Mouse (Mus musculus) intestine, postnatal 0 days (tissue): ENCODE data around the gene Sebox. TPM values are rescaled to one million over a fixed set of nuclear protein-coding genes. Genes with fewer than 3 reads are reported as not detected.
A peak's percentile ranks its signal among the peaks of the same experiment; 100 is the strongest.

Source experiments
- ATAC-seq: fragments of 200-750 bp; cut with Nextera tagmentation; 2 replicates; pipeline ENCODE4 v1.8.0; 2017; ENCODE audit warnings: mild to moderate bottlenecking, moderate TSS enrichment, moderate library complexity
- H3K27ac ChIP-seq: fragments of 300-500 bp; sonication (generic); 2 replicates; pipeline ENCODE4 v1.5.1; 2014; ENCODE audit warnings: mild to moderate bottlenecking, low read depth, low read length, moderate library complexity
- H3K27me3 ChIP-seq: fragments of 300-500 bp; sonication (generic); replicated peaks from 2 replicates; pipeline ENCODE4 v1.6.1; 2014; ENCODE audit warnings: low read length, mixed read lengths; ENCODE audit not compliant: control insufficient read depth, insufficient read depth
- H3K36me3 ChIP-seq: fragments of 300-500 bp; sonication (generic); 2 replicates; pipeline ENCODE4 v1.6.1; 2014; ENCODE audit warnings: mild to moderate bottlenecking, moderate library complexity; ENCODE audit not compliant: control insufficient read depth, insufficient read depth
- H3K4me1 ChIP-seq: fragments of 300-500 bp; sonication (generic); replicated peaks from 2 replicates; pipeline ENCODE4 v1.6.1; 2014; ENCODE audit warnings: antibody characterized with exemption, low read length, mixed read lengths; ENCODE audit not compliant: control insufficient read depth, insufficient read depth
- H3K4me2 ChIP-seq: fragments of 300-500 bp; sonication (generic); replicated peaks from 2 replicates; pipeline ENCODE4 v1.6.1; 2014; ENCODE audit warnings: low read depth, mild to moderate bottlenecking, moderate library complexity
- H3K4me3 ChIP-seq: fragments of 300-500 bp; sonication (generic); 2 replicates; pipeline ENCODE4 v1.5.1; 2014; ENCODE audit warnings: low read depth, low read length
- H3K9ac ChIP-seq: fragments of 300-500 bp; sonication (generic); 2 replicates; pipeline ENCODE4 v1.6.1; 2014; ENCODE audit warnings: mild to moderate bottlenecking, low read depth, low read length
- H3K9me3 ChIP-seq: fragments of 300-500 bp; sonication (generic); 2 replicates; pipeline ENCODE4 v1.6.1; 2016; ENCODE audit warnings: mixed run types; ENCODE audit not compliant: control insufficient read depth
- CTCF ChIP-seq: sonication (generic); IDR thresholded peaks from 2 replicates; pipeline ENCODE4 v1.5.1; 2016; ENCODE audit warnings: low read depth, mild to moderate bottlenecking, control low read depth, antibody characterized with exemption, moderate library complexity
- WGBS: fragments of 180-500 bp; shearing (Covaris S2); extraction: QIAGEN DNeasy Blood & Tissue Kit; methylation state at CpG from one replicate; pipeline ENCODE4 v1.1.7; 2014; 5-methylcytosine and 5-hydroxymethylcytosine counted together
- polyA plus RNA-seq: library from polyadenylated mRNA; unstranded; fragments of >200 nt; fragmentation: Nextera tagmentation; extraction: Ambion mirVana; gene quantifications from 2 replicates; pipeline ENCODE4 v1.2.1, GENCODE M21; 2015

The Sebox gene
- polyA plus RNA-seq, 1 experiment from 2014 or later = not detected

DNA sequence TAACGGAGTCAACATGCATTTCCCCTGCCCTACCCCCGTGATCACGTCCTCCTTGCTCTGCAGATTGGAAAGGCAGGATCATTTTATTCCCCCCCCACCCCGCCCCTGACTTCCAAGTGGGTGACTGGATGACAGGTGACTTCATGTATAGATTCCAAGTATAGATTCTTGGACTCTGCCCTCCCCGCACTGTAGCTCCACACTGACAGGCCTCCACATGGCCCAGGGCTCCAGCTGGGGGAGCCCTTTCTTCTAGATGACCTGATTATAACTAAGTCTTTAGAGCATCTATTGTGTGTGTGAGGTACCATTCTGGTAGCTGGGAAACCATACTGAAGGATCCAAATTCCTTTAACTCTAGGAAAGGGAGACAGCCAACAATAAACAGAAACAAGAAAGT lies 40.6 kb upstream of the Sebox start:
- peak overlapping the region; percentile 28; the same call in 1 of the 2 replicates for H3K4me2 ChIP-seq
- no peak overlapping the region for H3K9ac ChIP-seq
- H3K36me3 ChIP-seq = no peaks in the 10 kb centered on the region
- TF ChIP-seq CTCF = peak; percentile 34
- peaks cover 7% of the 10 kb centered on the region for H3K4me1 ChIP-seq
- no peaks in the 10 kb centered on the region for H3K9me3 ChIP-seq
- H3K27me3 ChIP-seq = no peaks in the 10 kb centered on the region
- 46% methylated on average over 5 of the region's 5 CpGs for WGBS
- no peak overlapping the region for H3K4me3 ChIP-seq
- ATAC-seq = peak; percentile 64
- H3K27ac ChIP-seq = peak overlapping the region; percentile 63

DNA sequence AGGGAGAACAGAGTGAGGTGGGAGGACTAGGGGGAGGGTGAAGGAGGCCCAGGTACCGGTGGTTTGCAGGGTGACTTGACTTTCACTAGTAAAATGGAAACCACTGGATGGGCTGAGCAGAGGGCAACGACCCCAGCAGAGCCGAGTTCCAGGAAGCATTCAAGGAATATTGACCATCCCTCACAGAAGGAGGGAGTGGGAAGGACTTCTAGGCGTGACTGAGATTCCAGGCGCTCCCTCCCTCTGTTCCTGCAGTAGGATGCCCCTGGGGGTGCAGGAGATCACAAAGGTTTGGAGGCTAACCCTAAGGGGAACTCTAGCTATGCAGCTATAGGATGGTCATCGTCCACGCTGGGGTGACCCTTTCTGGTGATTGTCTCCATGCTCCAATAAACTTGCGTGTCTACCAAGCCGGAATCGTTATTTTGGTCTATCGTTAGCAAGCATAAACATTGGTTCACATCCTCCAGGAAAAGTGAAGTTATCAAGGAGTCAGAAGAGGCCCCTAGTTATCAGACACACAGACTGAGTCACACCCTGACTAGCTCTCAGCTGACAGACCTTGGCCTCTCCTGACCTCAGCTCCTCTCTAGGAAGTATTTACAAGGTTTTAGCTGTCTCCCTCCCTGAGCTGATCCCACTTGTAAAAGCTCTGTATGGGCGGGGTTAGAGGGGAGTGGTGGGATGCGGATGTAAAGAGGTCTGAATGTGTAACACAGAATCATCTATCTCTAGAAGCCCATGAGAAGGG lies 39.8 kb upstream of the Sebox start:
- no peak for TF ChIP-seq CTCF
- WGBS = 19% methylated on average over 13 of the region's 13 CpGs
- Histone ChIP-seq H3K4me2 (peak overlapping the region; percentile 28; the same call in 1 of the 2 replicates), H3K4me3 (no peak overlapping the region), H3K36me3 (no peaks in the 10 kb centered on the region), H3K27ac (peak overlapping the region; percentile 63), H3K9me3 (no peaks in the 10 kb centered on the region), H3K9ac (no peak overlapping the region), H3K4me1 (peaks cover 7% of the 10 kb centered on the region), H3K27me3 (no peaks in the 10 kb centered on the region)
- ATAC-seq = peak; percentile 63

GRCm38 (mm10) chr11:78465116-78465515 lies 38.1 kb upstream of the Sebox start:
- no peak for TF ChIP-seq CTCF
- Histone ChIP-seq H3K4me3 (peak overlapping the region; percentile 71), H3K27me3 (no peaks in the 10 kb centered on the region), H3K4me2 (peak overlapping the region; percentile 92), H3K9me3 (no peaks in the 10 kb centered on the region), H3K4me1 (peaks cover 7% of the 10 kb centered on the region), H3K36me3 (no peaks in the 10 kb centered on the region), H3K27ac (no peak overlapping the region), H3K9ac (no peak overlapping the region)
- 24% methylated on average over 9 of the region's 9 CpGs for WGBS
- ATAC-seq = no peak

- Histone ChIP-seq H3K9me3 (no peaks in the 10 kb centered on the region), H3K27ac (peak within 1 kb of the TSS; percentile 93), H3K4me2 (peak within 1 kb of the TSS; percentile 92), H3K4me3 (peak within 1 kb of the TSS; percentile 71), H3K4me1 (peaks cover 7% of the 10 kb centered on the region), H3K27me3 (no peaks in the 10 kb centered on the region), H3K36me3 (no peaks in the 10 kb centered on the region), H3K9ac (peak within 1 kb of the TSS; percentile 73)
- WGBS = under 1% methylated on average over 41 of the region's 41 CpGs
- peak; percentile 26 for ATAC-seq
- TF ChIP-seq CTCF = no peak
Observed at GRCm38 (mm10) chr11:78465568-78466180, 37.6 kb upstream of the Sebox start, which contains the start of gene Slc46a1. Slc46a1 (plus strand) TSS chr11:78465697.

DNA sequence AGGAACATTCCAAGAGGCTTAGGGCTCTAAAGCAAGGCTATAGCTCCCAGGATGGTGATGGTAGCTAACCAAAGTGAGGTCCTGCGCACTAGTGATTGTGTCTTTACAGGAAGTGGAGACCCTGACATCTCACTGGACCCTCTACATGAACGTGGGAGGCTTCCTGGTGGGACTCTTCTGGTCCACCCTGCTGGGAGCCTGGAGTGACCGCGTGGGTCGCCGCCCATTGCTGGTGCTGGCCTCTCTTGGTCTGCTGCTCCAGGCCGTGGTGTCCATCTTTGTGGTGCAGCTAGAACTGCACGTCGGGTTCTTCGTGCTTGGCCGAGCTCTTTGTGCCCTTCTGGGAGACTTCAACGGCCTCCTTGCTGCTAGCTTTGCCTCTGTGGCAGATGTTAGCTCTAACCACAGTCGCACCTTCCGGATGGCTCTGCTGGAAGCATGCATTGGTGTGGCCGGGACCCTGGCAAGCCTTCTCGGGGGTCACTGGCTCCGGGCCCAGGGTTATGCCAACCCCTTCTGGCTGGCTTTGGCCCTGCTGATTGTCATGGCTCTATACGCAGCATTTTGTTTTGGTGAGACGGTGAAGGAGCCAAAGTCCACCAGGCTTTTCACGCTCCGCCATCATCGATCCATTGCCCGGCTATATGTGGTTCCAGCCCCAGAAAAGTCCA lies 36.9 kb upstream of the Sebox start:
- Histone ChIP-seq H3K4me1 (peaks cover 7% of the 10 kb centered on the region), H3K9me3 (no peaks in the 10 kb centered on the region), H3K27me3 (no peaks in the 10 kb centered on the region), H3K9ac (peak overlapping the region; percentile 73), H3K27ac (peak overlapping the region; percentile 93), H3K36me3 (no peaks in the 10 kb centered on the region), H3K4me2 (peak overlapping the region; percentile 92), H3K4me3 (peak overlapping the region; percentile 71)
- TF ChIP-seq CTCF = no peak
- ATAC-seq = no peak
- WGBS = 71% methylated on average over 23 of the region's 23 CpGs

GRCm38 (mm10) chr11:78467515-78467914 lies 35.7 kb upstream of the Sebox start:
- no peak for ATAC-seq
- H3K36me3 ChIP-seq = no peaks in the 10 kb centered on the region
- no peak overlapping the region for H3K9ac ChIP-seq
- no peak overlapping the region for H3K4me2 ChIP-seq
- H3K27ac ChIP-seq = peak overlapping the region; percentile 46; the same call in 1 of the 2 replicates
- H3K27me3 ChIP-seq = no peaks in the 10 kb centered on the region
- no peak overlapping the region for H3K4me3 ChIP-seq
- no peak for TF ChIP-seq CTCF
- H3K4me1 ChIP-seq = peaks cover 7% of the 10 kb centered on the region
- 74% methylated on average over 7 of the region's 7 CpGs for WGBS
- no peaks in the 10 kb centered on the region for H3K9me3 ChIP-seq
